Mouse (Mus musculus) urinary bladder, postnatal 25 days (tissue): Measurements from ENCODE around the gene Noto.

Source experiments
- DNase-seq: peaks from one replicate; pipeline ENCODE4 v3.0.0; 2022; ENCODE audit warnings: low spot score

Noto gene

GRCm38 (mm10) chr6:85477366-85477917, 53.8 kb downstream of the Noto start:
- DNase-seq, result no peak

- DNase-seq, result no peak
Observed at GRCm38 (mm10) chr6:85478416-85478815, 54.7 kb downstream of the Noto start.
